Mouse (Mus musculus) liver, embryonic 13.5 days (tissue): ENCODE measurements at regions not wholly inside any gene's neighbourhood (a gene's known extent, or its start where the extent isn't known, plus 50 kb on each side); places are given as distances from the start of the nearest gene placed in this dataset.

Experiments
- ATAC-seq: fragments of 200-750 bp; cut with Nextera tagmentation; 2 replicates; pipeline ENCODE4 v1.8.0; 2017; ENCODE audit warnings: low read depth, mild to moderate bottlenecking, moderate number of reproducible peaks, moderate library complexity
- DNase-seq: peaks from one replicate; pipeline ENCODE4 v3.0.0; 2022
- H3K27ac ChIP-seq: fragments of 300-500 bp; sonication (generic); 2 replicates; pipeline ENCODE4 v1.5.1; 2015; ENCODE audit warnings: moderate library complexity, mild to moderate bottlenecking, inconsistent platforms
- H3K27me3 ChIP-seq: fragments of 300-500 bp; sonication (generic); 2 replicates; pipeline ENCODE4 v1.6.1; 2015; ENCODE audit warnings: mild to moderate bottlenecking, inconsistent platforms
- H3K36me3 ChIP-seq: fragments of 300-500 bp; sonication (generic); 2 replicates; pipeline ENCODE4 v1.6.1; 2015; ENCODE audit warnings: mild to moderate bottlenecking, inconsistent platforms
- H3K4me1 ChIP-seq: fragments of 300-500 bp; sonication (generic); replicated peaks from 2 replicates; pipeline ENCODE4 v1.6.1; 2015; ENCODE audit warnings: inconsistent platforms
- H3K4me2 ChIP-seq: fragments of 300-500 bp; sonication (generic); 2 replicates; pipeline ENCODE4 v1.6.1; 2015; ENCODE audit warnings: inconsistent platforms, mild to moderate bottlenecking, moderate library complexity
- H3K4me3 ChIP-seq: fragments of 300-500 bp; sonication (generic); replicated peaks from 2 replicates; pipeline ENCODE4 v1.5.1; 2015; ENCODE audit warnings: mild to moderate bottlenecking, inconsistent platforms
- H3K9ac ChIP-seq: fragments of 300-500 bp; sonication (generic); 2 replicates; pipeline ENCODE4 v1.6.1; 2015; ENCODE audit warnings: mild to moderate bottlenecking, inconsistent platforms
- H3K9me3 ChIP-seq: fragments of 300-500 bp; sonication (generic); replicated peaks from 2 replicates; pipeline ENCODE4 v1.6.1; 2016; ENCODE audit warnings: inconsistent platforms
- WGBS: fragments of 180-500 bp; shearing (Covaris S2); methylation state at CpG from one replicate; pipeline ENCODE4 v1.1.7; 2015; ENCODE audit not compliant: insufficient replicate concordance; 5-methylcytosine and 5-hydroxymethylcytosine counted together

- no peak for DNase-seq
Observed at GRCm38 (mm10) chr13:111050097-111050496, 204.7 kb upstream of the Actbl2 start.

GRCm38 (mm10) chr13:111055817-111056216 lies 199.0 kb upstream of the Actbl2 start:
- H3K27me3 ChIP-seq = no peaks in the 10 kb centered on the region
- ATAC-seq = no peak
- no peaks in the 10 kb centered on the region for H3K4me1 ChIP-seq
- DNase-seq = no peak
- no peak overlapping the region for H3K9ac ChIP-seq
- 48% methylated on average over 2 of the region's 2 CpGs for WGBS
- H3K9me3 ChIP-seq = no peaks in the 10 kb centered on the region
- H3K27ac ChIP-seq = no peak overlapping the region
- no peak overlapping the region for H3K4me2 ChIP-seq
- no peak overlapping the region for H3K4me3 ChIP-seq
- H3K36me3 ChIP-seq = no peaks in the 10 kb centered on the region

More at GRCm38 (mm10) chr13:111050097-111050496, 204.7 kb upstream of the Actbl2 start:
- Histone ChIP-seq H3K4me3 (no peak overlapping the region), H3K27ac (no peak overlapping the region), H3K4me1 (no peaks in the 10 kb centered on the region), H3K27me3 (no peaks in the 10 kb centered on the region), H3K4me2 (no peak overlapping the region), H3K36me3 (no peaks in the 10 kb centered on the region), H3K9me3 (no peaks in the 10 kb centered on the region), H3K9ac (no peak overlapping the region)
- 44% methylated on average over 6 of the region's 6 CpGs for WGBS
- ATAC-seq = no peak

GRCm38 (mm10) chr13:111087753-111088152 lies 167.1 kb upstream of the Actbl2 start:
- DNase-seq = no peak
- H3K4me3 ChIP-seq = no peak overlapping the region
- H3K4me1 ChIP-seq = no peaks in the 10 kb centered on the region
- no peak for ATAC-seq
- H3K36me3 ChIP-seq = no peaks in the 10 kb centered on the region
- no peaks in the 10 kb centered on the region for H3K9me3 ChIP-seq
- 54% methylated on average over 2 of the region's 2 CpGs for WGBS
- no peaks in the 10 kb centered on the region for H3K27me3 ChIP-seq
- no peak overlapping the region for H3K27ac ChIP-seq
- no peak overlapping the region for H3K9ac ChIP-seq
- H3K4me2 ChIP-seq = no peak overlapping the region

GRCm38 (mm10) chr13:111096071-111096470 lies 158.7 kb upstream of the Actbl2 start:
- no peaks in the 10 kb centered on the region for H3K27me3 ChIP-seq
- WGBS = 69% methylated on average over 5 of the region's 5 CpGs
- H3K36me3 ChIP-seq = no peaks in the 10 kb centered on the region
- ATAC-seq (no peak), DNase-seq (no peak)
- no peak overlapping the region for H3K4me3 ChIP-seq
- H3K27ac ChIP-seq = no peak overlapping the region
- H3K9ac ChIP-seq = no peak overlapping the region
- no peaks in the 10 kb centered on the region for H3K4me1 ChIP-seq
- H3K9me3 ChIP-seq = no peaks in the 10 kb centered on the region
- H3K4me2 ChIP-seq = no peak overlapping the region

GRCm38 (mm10) chr13:111097336-111097735 lies 157.5 kb upstream of the Actbl2 start:
- Histone ChIP-seq H3K27ac (no peak overlapping the region), H3K4me2 (no peak overlapping the region), H3K4me3 (no peak overlapping the region), H3K4me1 (no peaks in the 10 kb centered on the region), H3K9ac (no peak overlapping the region), H3K9me3 (no peaks in the 10 kb centered on the region), H3K27me3 (no peaks in the 10 kb centered on the region), H3K36me3 (no peaks in the 10 kb centered on the region)
- 62% methylated on average over 4 of the region's 4 CpGs for WGBS
- DNase-seq (no peak), ATAC-seq (no peak)

GRCm38 (mm10) chr13:111098738-111099137 lies 156.1 kb upstream of the Actbl2 start:
- H3K9me3 ChIP-seq = no peaks in the 10 kb centered on the region
- WGBS = 45% methylated on average over 2 of the region's 2 CpGs
- no peak overlapping the region for H3K4me3 ChIP-seq
- no peak overlapping the region for H3K4me2 ChIP-seq
- ATAC-seq (no peak), DNase-seq (no peak)
- no peaks in the 10 kb centered on the region for H3K27me3 ChIP-seq
- no peak overlapping the region for H3K27ac ChIP-seq
- no peaks in the 10 kb centered on the region for H3K36me3 ChIP-seq
- H3K4me1 ChIP-seq = no peaks in the 10 kb centered on the region
- H3K9ac ChIP-seq = no peak overlapping the region

- Histone ChIP-seq H3K9ac (no peak overlapping the region), H3K4me3 (no peak overlapping the region), H3K27ac (no peak overlapping the region), H3K4me2 (no peak overlapping the region), H3K27me3 (no peaks in the 10 kb centered on the region), H3K36me3 (no peaks in the 10 kb centered on the region), H3K4me1 (no peaks in the 10 kb centered on the region), H3K9me3 (no peaks in the 10 kb centered on the region)
- WGBS = 63% methylated on average over 6 of the region's 6 CpGs
- DNase-seq = no peak
- ATAC-seq = no peak
Observed at GRCm38 (mm10) chr13:111099252-111099651, 155.6 kb upstream of the Actbl2 start.

GRCm38 (mm10) chr13:111100448-111100847 lies 154.4 kb upstream of the Actbl2 start:
- Histone ChIP-seq H3K27me3 (no peaks in the 10 kb centered on the region), H3K9ac (no peak overlapping the region), H3K27ac (no peak overlapping the region), H3K36me3 (no peaks in the 10 kb centered on the region), H3K4me3 (no peak overlapping the region), H3K9me3 (no peaks in the 10 kb centered on the region), H3K4me2 (no peak overlapping the region), H3K4me1 (no peaks in the 10 kb centered on the region)
- DNase-seq (no peak), ATAC-seq (no peak)
- WGBS = 48% methylated on average over 1 of the region's 1 CpGs

GRCm38 (mm10) chr13:111104567-111105219 lies 150.1 kb upstream of the Actbl2 start:
- no peaks in the 10 kb centered on the region for H3K9me3 ChIP-seq
- H3K4me1 ChIP-seq = no peaks in the 10 kb centered on the region
- no peaks in the 10 kb centered on the region for H3K27me3 ChIP-seq
- H3K36me3 ChIP-seq = no peaks in the 10 kb centered on the region
- DNase-seq = no peak
- H3K9ac ChIP-seq = no peak overlapping the region
- H3K4me2 ChIP-seq = no peak overlapping the region
- H3K27ac ChIP-seq = no peak overlapping the region
- ATAC-seq = no peak
- H3K4me3 ChIP-seq = no peak overlapping the region
- WGBS = 67% methylated on average over 4 of the region's 4 CpGs

- DNase-seq (no peak), ATAC-seq (no peak)
- H3K4me2 ChIP-seq = no peak overlapping the region
- no peak overlapping the region for H3K4me3 ChIP-seq
- no peaks in the 10 kb centered on the region for H3K9me3 ChIP-seq
- no peak overlapping the region for H3K9ac ChIP-seq
- no peak overlapping the region for H3K27ac ChIP-seq
- H3K36me3 ChIP-seq = no peaks in the 10 kb centered on the region
- no peaks in the 10 kb centered on the region for H3K4me1 ChIP-seq
- 45% methylated on average over 3 of the region's 3 CpGs for WGBS
- no peaks in the 10 kb centered on the region for H3K27me3 ChIP-seq
Observed at GRCm38 (mm10) chr13:111131108-111131507, 123.7 kb upstream of the Actbl2 start.

GRCm38 (mm10) chr13:111136392-111136791 lies 118.4 kb upstream of the Actbl2 start:
- H3K27ac ChIP-seq = no peak overlapping the region
- H3K27me3 ChIP-seq = no peaks in the 10 kb centered on the region
- H3K4me2 ChIP-seq = no peak overlapping the region
- H3K36me3 ChIP-seq = no peaks in the 10 kb centered on the region
- H3K9ac ChIP-seq = no peak overlapping the region
- DNase-seq (no peak), ATAC-seq (no peak)
- H3K4me1 ChIP-seq = no peaks in the 10 kb centered on the region
- 70% methylated on average over 3 of the region's 3 CpGs for WGBS
- H3K9me3 ChIP-seq = no peaks in the 10 kb centered on the region
- no peak overlapping the region for H3K4me3 ChIP-seq

- Histone ChIP-seq H3K27ac (no peak overlapping the region), H3K4me1 (no peaks in the 10 kb centered on the region), H3K36me3 (no peaks in the 10 kb centered on the region), H3K9ac (no peak overlapping the region), H3K27me3 (no peaks in the 10 kb centered on the region), H3K9me3 (no peaks in the 10 kb centered on the region), H3K4me2 (no peak overlapping the region), H3K4me3 (no peak overlapping the region)
- WGBS = 58% methylated on average over 7 of the region's 7 CpGs
- ATAC-seq = no peak
- no peak for DNase-seq
Observed at GRCm38 (mm10) chr13:111142757-111143420, 111.9 kb upstream of the Actbl2 start.
